Mouse (Mus musculus) forebrain, embryonic 15.5 days (tissue): ENCODE measurements around the gene Kcnj1. TPM values are rescaled to one million over a fixed set of nuclear protein-coding genes. Genes with fewer than 3 reads are reported as not detected.
A peak's percentile ranks its signal among the peaks of the same experiment; 100 is the strongest.

Source experiments
- ATAC-seq: fragments of 200-750 bp; cut with Nextera tagmentation; replicated peaks from 2 replicates; pipeline ENCODE4 v1.8.0; 2017; ENCODE audit warnings: mild to moderate bottlenecking, moderate TSS enrichment, moderate library complexity
- H3K27ac ChIP-seq: fragments of 300-500 bp; sonication (generic); replicated peaks from 2 replicates; pipeline ENCODE4 v1.5.1; 2015; ENCODE audit warnings: mild to moderate bottlenecking, inconsistent platforms
- H3K27me3 ChIP-seq: fragments of 300-500 bp; sonication (generic); 2 replicates; pipeline ENCODE4 v1.6.1; 2015; ENCODE audit warnings: inconsistent platforms
- H3K36me3 ChIP-seq: fragments of 300-500 bp; sonication (generic); 2 replicates; pipeline ENCODE4 v1.6.1; 2015; ENCODE audit warnings: mild to moderate bottlenecking, inconsistent platforms
- H3K4me1 ChIP-seq: fragments of 300-500 bp; sonication (generic); 2 replicates; pipeline ENCODE4 v1.6.1; 2015; ENCODE audit warnings: inconsistent platforms
- H3K4me2 ChIP-seq: fragments of 300-500 bp; sonication (generic); replicated peaks from 2 replicates; pipeline ENCODE4 v1.6.1; 2015; ENCODE audit warnings: mild to moderate bottlenecking, inconsistent platforms
- H3K4me3 ChIP-seq: fragments of 300-500 bp; sonication (generic); 2 replicates; pipeline ENCODE4 v1.5.1; 2015; ENCODE audit warnings: mild to moderate bottlenecking, inconsistent platforms
- H3K9ac ChIP-seq: fragments of 300-500 bp; sonication (generic); replicated peaks from 2 replicates; pipeline ENCODE4 v1.6.1; 2015; ENCODE audit warnings: mild to moderate bottlenecking, inconsistent platforms
- H3K9me3 ChIP-seq: fragments of 300-500 bp; sonication (generic); 2 replicates; pipeline ENCODE4 v1.6.1; 2016; ENCODE audit warnings: inconsistent platforms
- WGBS: fragments of 180-500 bp; shearing (Covaris S2); methylation state at CpG from one replicate; pipeline ENCODE4 v1.1.7; 2015; ENCODE audit warnings: mixed read lengths; 5-methylcytosine and 5-hydroxymethylcytosine counted together
- polyA plus RNA-seq: library from polyadenylated mRNA; unstranded; fragments of >200 nt; fragmentation: Nextera tagmentation; extraction: Ambion mirVana; gene quantifications from 2 replicates; pipeline ENCODE4 v1.2.1, GENCODE M21; 2015

The Kcnj1 gene
- polyA plus RNA-seq, result not detected in 2 replicates

DNA sequence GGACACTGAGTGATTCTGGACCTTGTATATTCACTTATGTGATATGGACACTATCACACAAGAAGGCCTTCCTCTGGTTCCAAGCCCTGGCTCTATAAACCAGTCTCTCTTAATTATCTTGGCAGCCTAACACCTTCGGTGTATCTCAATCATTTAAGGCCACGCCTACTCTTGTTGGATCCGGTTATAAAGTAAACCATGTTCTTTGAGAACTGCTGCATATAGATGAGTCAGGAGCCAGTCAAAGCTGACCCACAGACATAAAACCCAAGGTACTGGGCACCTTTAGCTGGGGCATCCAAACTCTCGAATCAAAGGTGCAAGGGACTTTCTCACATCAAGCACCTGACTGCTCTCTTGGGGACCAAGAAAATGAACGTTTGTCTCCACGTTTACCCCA is at the start of gene Kcnj1:
Gene Kcnj1, plus strand, starts transcription at position 292 of the 400 bp plus-strand sequence.
- Histone ChIP-seq H3K4me1 (no peaks in the 10 kb centered on the region), H3K9me3 (no peaks in the 10 kb centered on the region), H3K9ac (no peak within 1 kb of the TSS), H3K27ac (no peak within 1 kb of the TSS), H3K36me3 (no peaks in the 10 kb centered on the region), H3K4me2 (no peak within 1 kb of the TSS), H3K4me3 (no peak within 1 kb of the TSS), H3K27me3 (no peaks in the 10 kb centered on the region)
- 89% methylated on average over 6 of the region's 6 CpGs for WGBS
- no peak for ATAC-seq

DNA sequence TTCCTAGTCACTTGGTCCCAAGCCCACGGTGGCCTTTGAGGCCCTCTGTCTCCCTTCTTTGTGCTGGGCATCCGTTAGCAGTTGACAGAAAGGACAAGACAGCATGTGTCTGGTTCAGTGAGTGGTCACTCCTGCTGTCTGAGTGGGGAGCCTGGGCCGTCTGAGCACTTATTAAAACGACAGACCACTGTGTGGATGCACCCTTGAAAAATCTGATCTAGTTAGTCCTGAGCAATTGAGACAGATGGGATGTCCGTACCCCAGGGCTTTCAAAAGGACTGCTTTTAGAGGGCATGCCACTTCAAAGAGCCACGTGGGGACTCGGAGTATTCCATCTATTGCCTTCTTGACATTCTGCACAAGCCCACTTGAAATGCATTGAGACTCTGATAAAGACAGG is 48.7 kb upstream of the Kcnj1 start:
- Histone ChIP-seq H3K4me2 (no peak overlapping the region), H3K27ac (no peak overlapping the region), H3K9me3 (no peaks in the 10 kb centered on the region), H3K4me3 (no peak overlapping the region), H3K36me3 (no peaks in the 10 kb centered on the region), H3K9ac (no peak overlapping the region), H3K4me1 (no peaks in the 10 kb centered on the region), H3K27me3 (no peaks in the 10 kb centered on the region)
- 64% methylated on average over 7 of the region's 7 CpGs for WGBS
- ATAC-seq, result no peak

DNA sequence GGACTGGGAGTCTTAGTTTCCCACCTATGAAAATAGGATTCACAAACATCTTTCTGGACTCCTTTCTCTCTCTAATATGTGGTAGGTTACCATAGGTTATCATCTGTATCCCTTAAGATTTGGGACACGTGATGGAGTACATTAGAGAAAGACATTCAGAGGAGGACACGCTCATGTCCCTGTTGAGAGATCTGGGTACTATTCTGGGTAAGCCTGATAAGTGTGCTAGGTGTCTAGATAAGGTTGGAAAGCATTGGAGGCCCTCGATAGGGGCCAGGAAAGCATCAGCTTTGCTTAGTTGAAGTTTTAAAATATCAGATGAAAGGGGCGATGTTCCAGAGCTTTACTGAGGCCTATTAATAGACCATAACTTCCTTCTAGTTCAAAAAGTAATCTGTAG is 43.5 kb upstream of the Kcnj1 start:
- whole genome bisulfite sequencing, result 92% methylated on average over 4 of the region's 4 CpGs
- no peak for ATAC-seq
- H3K4me3 ChIP-seq, result no peak overlapping the region

DNA sequence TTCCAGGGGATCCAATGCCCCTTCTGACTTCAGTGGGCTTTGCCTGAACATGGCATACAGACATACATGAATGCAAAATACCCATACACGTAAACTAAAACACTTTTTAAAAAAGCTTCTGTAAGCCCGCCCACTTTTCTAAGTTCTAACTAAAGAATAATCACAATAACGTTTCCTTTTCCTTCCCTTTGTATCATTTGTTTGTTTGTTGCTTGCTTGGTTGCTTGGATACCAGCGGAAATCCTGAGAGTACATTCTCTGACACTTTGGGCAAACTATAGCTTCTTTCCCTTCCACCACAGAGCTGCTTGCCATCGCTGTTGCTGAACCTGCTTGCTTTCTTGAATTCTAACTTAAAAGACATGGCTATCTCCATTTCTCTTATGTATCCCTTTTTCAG is 41.1 kb upstream of the Kcnj1 start:
- Histone ChIP-seq H3K4me3 (no peak overlapping the region), H3K36me3 (no peaks in the 10 kb centered on the region), H3K4me1 (no peaks in the 10 kb centered on the region), H3K27me3 (no peaks in the 10 kb centered on the region), H3K27ac (no peak overlapping the region), H3K9ac (no peak overlapping the region), H3K9me3 (no peaks in the 10 kb centered on the region), H3K4me2 (no peak overlapping the region)
- ATAC-seq, result no peak
- 59% methylated on average over 5 of the region's 5 CpGs for WGBS

More for the DNA sequence above, 43.5 kb upstream of the Kcnj1 start:
- Histone ChIP-seq H3K27ac (no peak overlapping the region), H3K9ac (no peak overlapping the region), H3K9me3 (no peaks in the 10 kb centered on the region), H3K27me3 (no peaks in the 10 kb centered on the region), H3K36me3 (no peaks in the 10 kb centered on the region), H3K4me2 (no peak overlapping the region), H3K4me1 (no peaks in the 10 kb centered on the region)

DNA sequence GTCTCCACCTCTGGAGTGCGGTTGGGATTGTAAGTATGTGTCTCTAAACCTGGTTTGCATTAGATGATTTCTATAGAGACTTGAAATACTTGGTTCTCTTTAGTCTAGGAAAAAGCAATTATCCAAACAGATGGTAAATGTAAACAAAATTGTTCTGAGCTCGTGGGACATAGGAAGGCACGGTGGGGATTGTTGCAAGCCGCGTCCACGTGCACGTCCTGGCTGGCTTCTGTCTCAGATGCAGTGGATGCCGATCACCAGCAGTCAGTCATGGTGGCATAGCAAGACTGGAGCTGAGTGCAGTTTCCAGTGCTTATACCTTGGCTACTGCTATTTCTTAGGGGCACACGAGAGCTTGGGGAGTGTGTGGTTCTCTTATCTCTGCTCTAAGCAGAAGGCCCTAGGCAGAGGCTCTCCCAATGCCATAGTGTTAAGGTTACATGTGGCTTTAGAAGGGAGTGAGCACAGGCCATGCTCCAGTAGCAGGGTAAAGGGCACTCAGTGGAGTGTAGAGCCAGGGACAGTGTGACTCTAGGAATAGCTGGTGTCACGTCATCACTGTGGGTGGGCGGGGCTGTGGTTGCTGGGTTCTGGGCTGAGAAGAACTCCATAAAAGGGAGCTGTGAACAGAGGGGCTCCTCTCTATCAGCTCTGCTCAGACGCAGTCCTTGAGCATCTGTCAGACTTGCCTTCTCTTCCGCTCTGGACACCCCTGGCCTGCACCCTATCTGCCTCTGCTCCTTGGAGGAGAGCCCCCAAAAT is 36.7 kb upstream of the Kcnj1 start:
- WGBS, result 88% methylated on average over 13 of the region's 13 CpGs
- Histone ChIP-seq H3K27ac (no peak overlapping the region), H3K4me1 (no peaks in the 10 kb centered on the region), H3K9ac (no peak overlapping the region), H3K4me3 (no peak overlapping the region), H3K9me3 (no peaks in the 10 kb centered on the region), H3K27me3 (no peaks in the 10 kb centered on the region), H3K4me2 (no peak overlapping the region), H3K36me3 (no peaks in the 10 kb centered on the region)
- ATAC-seq, result no peak

DNA sequence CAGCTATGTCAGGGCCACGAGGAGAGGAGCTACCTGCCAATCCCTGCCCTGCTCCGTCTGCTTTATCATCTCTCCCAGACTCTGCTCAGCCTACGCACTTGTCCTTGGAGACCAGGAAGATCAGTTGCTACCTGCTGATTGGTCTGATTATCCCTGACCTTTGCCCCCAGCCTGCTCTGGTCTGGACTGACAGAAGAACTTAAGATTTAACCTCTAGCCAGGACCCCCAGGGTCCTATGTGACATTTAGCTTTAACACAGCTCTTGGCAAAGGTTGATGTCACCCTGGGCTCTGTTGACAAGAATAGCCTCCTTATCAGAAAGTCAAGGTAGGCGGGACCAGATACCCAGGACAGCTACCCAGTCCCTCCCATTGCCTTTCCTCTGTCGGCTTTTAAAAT is 31.5 kb upstream of the Kcnj1 start:
- peaks cover 44% of the 10 kb centered on the region for H3K27me3 ChIP-seq

DNA sequence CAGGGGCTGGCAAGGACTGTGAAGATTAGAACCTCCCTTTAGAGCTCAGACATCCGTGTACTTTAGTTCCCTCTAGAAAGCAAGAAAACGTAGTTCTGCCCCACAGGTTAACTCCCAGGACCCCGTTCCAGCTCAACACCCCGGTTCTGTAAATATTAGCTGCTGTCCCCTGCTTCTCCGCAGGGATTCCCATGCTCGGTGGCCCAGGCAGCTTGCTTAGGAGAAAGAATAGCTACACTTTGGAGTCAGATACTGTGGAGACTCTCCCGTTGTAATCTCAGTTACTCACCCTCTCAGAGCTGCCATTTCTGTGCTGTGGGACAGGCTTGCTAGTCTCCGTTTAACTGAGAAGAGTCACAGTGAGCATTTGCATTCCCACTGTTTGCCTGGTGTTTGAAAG is 29.4 kb upstream of the Kcnj1 start:
- peaks cover 56% of the 10 kb centered on the region for H3K27me3 ChIP-seq

More for the DNA sequence above, 31.5 kb upstream of the Kcnj1 start:
- H3K27ac ChIP-seq, result no peak overlapping the region
- no peak overlapping the region for H3K4me3 ChIP-seq
- ATAC-seq, result no peak
- peaks cover 8% of the 10 kb centered on the region; the same call in 1 of the 2 replicates for H3K4me1 ChIP-seq
- H3K9ac ChIP-seq, result no peak overlapping the region
- no peaks in the 10 kb centered on the region for H3K9me3 ChIP-seq
- H3K4me2 ChIP-seq, result no peak overlapping the region
- WGBS, result 65% methylated on average over 5 of the region's 5 CpGs
- H3K36me3 ChIP-seq, result no peaks in the 10 kb centered on the region

DNA sequence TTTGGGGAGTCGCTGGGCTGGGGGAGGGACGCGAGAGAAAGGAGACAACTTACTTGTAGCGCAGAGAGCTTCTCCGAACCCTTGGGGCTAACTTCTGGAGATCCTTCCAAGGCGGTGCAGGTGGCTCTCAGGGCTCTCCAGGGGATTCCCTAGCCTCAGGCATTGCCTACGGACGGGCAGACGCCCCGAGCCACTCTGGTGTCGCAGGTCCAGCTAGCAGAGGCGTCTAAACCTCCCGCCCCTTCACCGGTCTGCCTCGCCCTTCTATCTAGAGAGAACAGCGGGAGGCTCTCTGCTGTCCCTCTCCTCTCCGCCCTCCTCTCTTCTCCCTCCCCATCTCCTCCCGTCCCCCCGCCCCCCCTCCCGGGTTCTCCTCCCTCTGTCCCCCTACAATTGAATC is 28.2 kb upstream of the Kcnj1 start, which contains the start of gene Kcnj5:
Gene Kcnj5, minus strand, starts transcription at position 300 of the 400 bp plus-strand sequence.
- 0 out of 2 replicates have a peak, but pooled peaks have one; percentile 46 for ATAC-seq
- peak within 1 kb of the TSS; percentile 46 for H3K4me2 ChIP-seq
- H3K4me1 ChIP-seq, result peaks cover 8% of the 10 kb centered on the region; the same call in 1 of the 2 replicates
- H3K9ac ChIP-seq, result peak within 1 kb of the TSS; percentile 20
- no peak within 1 kb of the TSS for H3K27ac ChIP-seq
- peaks cover 56% of the 10 kb centered on the region for H3K27me3 ChIP-seq
- under 1% methylated on average over 16 of the region's 20 CpGs for WGBS
- H3K36me3 ChIP-seq, result no peaks in the 10 kb centered on the region
- H3K9me3 ChIP-seq, result no peaks in the 10 kb centered on the region
- peak within 1 kb of the TSS; percentile 32 for H3K4me3 ChIP-seq

More for the DNA sequence above, 29.4 kb upstream of the Kcnj1 start:
- 24% methylated on average over 8 of the region's 8 CpGs for WGBS
- Histone ChIP-seq H3K9me3 (no peaks in the 10 kb centered on the region), H3K9ac (no peak overlapping the region), H3K4me3 (no peak overlapping the region), H3K4me2 (no peak overlapping the region), H3K36me3 (no peaks in the 10 kb centered on the region), H3K4me1 (peaks cover 8% of the 10 kb centered on the region; the same call in 1 of the 2 replicates), H3K27ac (no peak overlapping the region)
- no peak for ATAC-seq

DNA sequence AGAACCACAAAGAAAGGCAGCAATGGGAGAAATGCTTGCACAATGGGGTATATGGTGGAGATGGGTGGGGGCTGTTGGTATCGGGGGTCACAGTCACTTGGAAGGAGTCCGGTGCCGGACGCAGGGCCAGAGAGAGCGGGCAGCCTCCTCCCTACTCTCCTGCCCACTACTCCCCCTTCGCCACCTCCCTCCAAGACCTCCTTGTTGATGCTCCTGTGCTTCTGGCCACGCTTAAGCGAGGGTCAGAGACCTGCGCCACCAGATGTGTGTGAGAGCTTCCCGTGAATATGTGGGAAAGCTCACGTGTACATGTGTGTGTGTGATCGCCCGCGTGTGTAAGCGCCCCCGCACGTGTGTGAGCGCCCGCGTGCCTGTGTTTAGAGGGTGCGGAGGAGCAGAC is 27.8 kb upstream of the Kcnj1 start:
- Histone ChIP-seq H3K9ac (peak overlapping the region; percentile 20), H3K36me3 (no peaks in the 10 kb centered on the region), H3K4me3 (peak overlapping the region; percentile 32), H3K9me3 (no peaks in the 10 kb centered on the region), H3K4me2 (peak overlapping the region; percentile 46), H3K4me1 (peaks cover 8% of the 10 kb centered on the region; the same call in 1 of the 2 replicates), H3K27me3 (peaks cover 56% of the 10 kb centered on the region), H3K27ac (no peak overlapping the region)
- peak; percentile 38; the same call in 1 of the 2 replicates for ATAC-seq
- 2% methylated on average over 21 of the region's 21 CpGs for WGBS

DNA sequence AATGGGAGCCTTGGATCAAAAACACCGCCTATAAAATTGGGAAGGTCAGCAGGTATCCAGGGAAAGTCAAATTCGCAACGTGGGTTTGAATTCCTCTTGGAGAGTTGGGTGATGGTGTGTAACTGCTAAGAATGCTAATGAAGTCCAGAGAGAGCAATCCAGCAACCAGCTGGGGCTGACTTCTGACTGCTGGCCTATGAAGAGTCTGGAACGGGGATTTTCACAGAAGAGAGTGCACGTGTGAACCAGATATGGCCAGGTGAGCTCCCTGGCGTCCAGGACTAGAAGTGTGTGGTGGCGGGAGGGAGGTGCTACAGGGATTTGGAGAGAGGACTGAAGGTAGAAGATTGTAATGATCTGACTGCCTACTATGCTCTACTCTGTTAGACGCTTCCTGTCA is 24.2 kb upstream of the Kcnj1 start:
- no peaks in the 10 kb centered on the region for H3K36me3 ChIP-seq
- H3K9me3 ChIP-seq, result no peaks in the 10 kb centered on the region
- H3K9ac ChIP-seq, result no peak overlapping the region
- 56% methylated on average over 8 of the region's 8 CpGs for WGBS
- H3K4me2 ChIP-seq, result no peak overlapping the region
- ATAC-seq, result no peak
- H3K4me1 ChIP-seq, result peaks cover 15% of the 10 kb centered on the region
- peaks cover 36% of the 10 kb centered on the region for H3K27me3 ChIP-seq
- no peak overlapping the region for H3K4me3 ChIP-seq
- no peak overlapping the region for H3K27ac ChIP-seq

DNA sequence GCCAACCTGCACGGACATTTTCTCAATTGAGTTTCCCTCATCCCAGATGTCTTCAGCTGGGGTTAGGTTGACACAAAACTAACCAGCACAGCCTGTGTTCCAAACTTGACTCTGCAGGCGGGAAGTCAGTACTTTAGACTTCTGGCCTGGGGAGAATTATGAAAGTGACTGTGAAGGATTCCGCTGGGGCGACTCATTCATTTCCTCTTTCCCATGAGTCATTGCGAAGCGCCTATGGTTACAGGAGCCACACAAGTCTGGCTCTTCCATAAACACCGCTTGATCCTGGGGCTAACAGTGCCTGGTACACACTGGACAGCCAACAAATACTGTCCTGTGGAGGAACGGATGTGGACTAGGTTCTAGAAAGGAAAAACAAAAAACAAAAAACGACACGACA is 22.9 kb upstream of the Kcnj1 start:
- 88% methylated on average over 10 of the region's 10 CpGs for WGBS
- Histone ChIP-seq H3K36me3 (no peaks in the 10 kb centered on the region), H3K9me3 (no peaks in the 10 kb centered on the region), H3K27ac (no peak overlapping the region), H3K4me1 (peaks cover 7% of the 10 kb centered on the region), H3K9ac (no peak overlapping the region), H3K4me3 (no peak overlapping the region), H3K4me2 (no peak overlapping the region), H3K27me3 (peaks cover 26% of the 10 kb centered on the region)
- no peak for ATAC-seq

DNA sequence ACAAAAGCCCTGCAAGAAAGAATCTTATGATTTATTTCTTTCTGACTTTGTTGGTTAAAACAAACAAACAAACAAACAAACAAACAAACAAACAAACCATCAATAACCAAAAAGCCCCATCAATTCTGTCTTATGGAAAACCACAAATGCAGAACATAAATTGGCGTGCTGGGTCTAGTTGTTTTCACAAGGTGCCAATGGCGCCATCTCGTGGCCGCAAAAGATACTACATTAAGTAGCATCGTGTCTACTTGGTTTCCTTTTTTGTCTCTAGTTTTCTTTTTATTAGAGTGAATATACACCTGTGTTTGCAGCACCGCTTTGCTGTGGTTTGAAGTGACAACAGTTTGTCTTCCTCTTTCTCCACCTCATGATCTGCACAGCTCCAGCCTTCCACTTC is 22.0 kb upstream of the Kcnj1 start:
- Histone ChIP-seq H3K36me3 (no peaks in the 10 kb centered on the region), H3K27ac (no peak overlapping the region), H3K4me1 (peaks cover 7% of the 10 kb centered on the region), H3K4me3 (no peak overlapping the region), H3K9me3 (no peaks in the 10 kb centered on the region), H3K4me2 (no peak overlapping the region), H3K27me3 (peaks cover 17% of the 10 kb centered on the region), H3K9ac (no peak overlapping the region)
- 3% methylated on average over 6 of the region's 6 CpGs for WGBS
- no peak for ATAC-seq
